Mouse (Mus musculus) liver (tissue): Measurements from ENCODE around the gene Efhd1.
A peak's percentile ranks its signal among the peaks of the same experiment; 100 is the strongest.

Experiments
- DNase-seq: peaks from one replicate; pipeline ENCODE4 v3.0.0-alpha.2; 2020; ENCODE audit warnings: mixed read lengths

Gene Efhd1

GRCm38 (mm10) chr1:87264134-87265006 is at the start of gene Efhd1:
Gene Efhd1, plus strand, starts transcription at chr1:87264363.
- peak; percentile 24 for DNase-seq

- DNase-seq = no peak
Observed at GRCm38 (mm10) chr1:87214748-87215147, 49.4 kb upstream of the Efhd1 start.

- DNase-seq = no peak
Observed at GRCm38 (mm10) chr1:87217938-87218337, 46.2 kb upstream of the Efhd1 start.

- no peak for DNase-seq
Observed at GRCm38 (mm10) chr1:87225739-87226138, 38.4 kb upstream of the Efhd1 start.

DNA sequence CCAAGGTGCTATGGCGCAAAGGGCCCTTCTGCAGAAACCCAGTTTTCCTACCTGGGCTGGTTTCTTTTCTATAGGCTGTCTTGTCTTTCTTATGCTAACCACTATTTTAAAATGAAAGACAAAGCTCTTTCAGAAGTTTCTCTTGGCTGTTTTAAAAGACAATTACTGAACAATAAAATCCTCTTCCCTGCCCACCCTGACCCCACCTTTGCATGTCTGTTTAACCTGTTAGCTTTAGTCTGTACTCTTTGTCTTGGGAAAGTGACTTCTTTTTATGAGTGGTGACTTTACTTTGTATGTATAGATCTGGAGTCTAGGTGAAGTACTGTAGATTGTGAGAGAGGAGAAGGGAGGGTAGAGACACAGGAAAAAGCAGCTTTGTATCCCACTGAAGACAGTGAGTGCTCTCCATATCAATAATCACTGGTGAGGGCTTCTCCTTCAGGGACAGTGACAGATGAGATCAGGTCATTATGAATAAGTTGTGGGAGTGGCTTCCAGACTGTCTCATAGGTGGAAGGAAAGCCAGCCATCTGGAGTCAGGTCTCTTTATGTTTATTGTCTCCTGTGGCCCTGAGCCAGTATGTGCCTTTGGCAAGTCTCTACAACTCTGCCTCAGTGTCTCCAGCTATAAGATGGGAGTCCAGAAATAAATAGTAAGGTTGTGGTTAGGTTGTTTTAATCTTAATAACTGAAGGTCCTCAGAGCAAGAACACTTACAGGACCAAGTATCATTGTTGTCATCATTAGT is 37.6 kb upstream of the Efhd1 start:
- DNase-seq = no peak

DNA sequence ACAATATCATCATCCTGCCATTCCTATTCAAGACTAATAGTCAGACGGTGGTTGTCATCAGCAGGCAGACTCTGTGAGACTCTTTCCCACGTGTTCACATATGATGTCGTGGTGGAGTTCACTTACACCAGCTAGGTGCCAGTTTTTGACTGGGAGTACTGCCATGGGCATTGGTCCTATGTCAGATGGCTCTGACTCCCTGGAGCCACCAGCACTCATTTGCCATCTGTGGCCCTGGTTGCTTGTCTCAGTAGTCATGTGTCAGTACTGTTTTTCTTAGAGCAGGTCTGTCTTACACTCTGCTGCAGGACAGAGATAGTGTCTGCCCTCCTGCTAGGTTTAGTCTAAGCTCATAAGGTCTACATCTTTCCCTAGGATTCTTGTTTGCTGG is 37.0 kb upstream of the Efhd1 start:
- DNase-seq = no peak

GRCm38 (mm10) chr1:87230606-87231005 is 33.6 kb upstream of the Efhd1 start:
- no peak for DNase-seq

- DNase-seq = no peak
Observed at GRCm38 (mm10) chr1:87232197-87232596, 32.0 kb upstream of the Efhd1 start.

DNA sequence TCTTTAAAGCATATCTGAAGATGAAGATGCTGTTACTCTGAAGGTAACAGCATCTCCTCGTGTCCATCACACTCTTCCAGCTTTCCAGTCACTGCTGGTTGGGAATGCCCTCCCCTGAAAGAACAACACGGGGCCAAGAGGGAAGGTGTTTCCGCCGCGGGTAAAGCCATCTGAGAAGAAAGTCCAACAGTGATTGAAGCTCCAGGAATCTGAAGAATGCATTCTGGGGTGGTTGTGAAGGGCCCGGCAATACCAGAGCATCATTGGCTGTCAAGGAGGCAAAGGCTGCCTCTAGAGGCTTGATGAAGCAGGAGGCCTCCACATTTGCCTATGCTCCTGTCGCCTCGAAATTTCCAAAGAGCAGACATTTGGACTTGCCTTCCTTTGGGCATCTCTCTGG is 25.1 kb upstream of the Efhd1 start:
- no peak for DNase-seq

DNA sequence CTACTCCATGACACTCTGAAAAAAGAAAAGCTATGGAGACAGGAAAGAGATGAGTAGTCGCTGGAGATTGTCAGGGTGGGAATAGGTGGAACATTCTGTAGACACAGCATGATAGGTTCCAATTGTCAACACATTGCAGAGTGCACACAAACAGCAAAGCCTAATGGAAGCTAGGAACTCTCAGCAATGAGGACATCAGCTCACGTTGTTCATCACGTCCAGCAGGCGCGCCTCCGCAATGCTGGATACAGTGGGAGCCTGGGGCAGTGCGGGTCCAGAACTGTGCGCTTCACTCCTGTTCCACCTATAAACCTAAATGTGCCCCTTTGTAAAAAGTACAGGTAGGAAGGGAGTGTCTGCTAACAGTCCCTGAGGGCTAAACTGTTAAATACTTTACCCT is 21.1 kb upstream of the Efhd1 start:
- DNase-seq = no peak

- peak; percentile 20 for DNase-seq
Observed at GRCm38 (mm10) chr1:87245430-87245829, 18.7 kb upstream of the Efhd1 start.

GRCm38 (mm10) chr1:87245929-87246815 is 18.0 kb upstream of the Efhd1 start:
- DNase-seq = peak; percentile 80

DNA sequence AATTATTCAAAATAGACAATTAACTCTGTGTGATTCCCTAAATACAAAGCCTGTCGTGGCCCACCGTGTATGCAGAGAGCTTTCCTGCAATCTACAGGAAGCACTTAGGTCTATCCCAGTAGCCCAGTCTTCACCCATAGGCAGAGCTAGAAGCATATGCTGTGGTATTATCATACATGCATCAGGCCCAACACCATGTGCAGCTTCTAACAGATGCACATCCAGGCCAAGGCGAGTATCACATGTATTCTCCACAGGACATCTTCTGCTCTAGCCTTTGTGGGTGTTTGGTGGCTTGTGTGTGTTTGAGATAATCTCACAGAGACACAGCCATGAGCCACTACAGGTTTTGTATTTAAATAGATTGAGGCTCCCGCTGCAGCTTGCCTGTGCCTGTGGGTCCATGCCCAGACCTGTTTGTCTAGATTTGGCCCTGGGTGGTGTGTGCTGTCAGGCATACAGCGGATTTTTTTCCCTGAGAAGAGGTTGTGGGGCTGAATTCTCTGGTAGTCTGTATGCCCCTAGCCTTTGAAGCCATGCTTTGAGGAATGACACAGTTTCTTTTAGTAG is 12.0 kb upstream of the Efhd1 start:
- peak; percentile 15 for DNase-seq

GRCm38 (mm10) chr1:87255173-87255572 is 9.0 kb upstream of the Efhd1 start:
- no peak for DNase-seq

DNA sequence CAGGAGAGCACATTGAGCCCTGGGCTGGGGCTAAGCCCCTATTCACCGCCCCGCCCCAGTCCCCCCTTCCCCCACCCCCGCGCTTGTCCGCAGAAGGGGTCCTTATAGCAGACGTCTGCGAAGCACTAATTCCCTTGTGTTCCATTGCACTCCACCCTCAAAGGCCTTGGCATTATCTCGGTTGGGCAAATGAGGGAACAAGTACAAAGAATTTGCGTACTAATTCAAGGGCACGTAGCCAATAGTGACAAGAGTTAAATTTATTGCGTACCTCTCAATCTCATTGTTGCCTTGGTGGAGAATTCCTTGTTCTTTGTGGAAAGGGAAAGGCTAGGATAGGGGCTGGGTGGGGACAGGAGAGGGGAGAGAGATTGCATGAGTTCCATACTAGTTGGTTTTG is 6.5 kb upstream of the Efhd1 start:
- DNase-seq = no peak

DNA sequence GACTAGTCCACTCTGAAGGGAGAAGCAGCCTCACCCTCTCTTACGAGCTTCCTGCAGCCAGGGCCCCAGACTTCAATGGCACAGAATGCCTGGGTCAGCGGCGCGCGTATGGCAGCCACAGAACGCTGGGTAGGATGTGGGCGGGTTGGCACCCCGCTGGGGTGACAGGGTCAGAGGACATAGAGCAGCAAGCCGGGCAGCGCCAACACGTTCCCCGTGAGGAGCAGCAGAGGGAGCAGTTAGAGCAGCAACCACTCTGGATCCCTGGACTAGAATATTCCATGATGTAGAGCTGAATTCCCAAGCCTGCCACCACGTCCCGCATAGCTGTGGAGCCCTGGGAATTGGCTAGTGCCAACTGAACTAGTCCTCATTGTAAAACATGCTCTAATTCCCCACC is 5.7 kb upstream of the Efhd1 start:
- no peak for DNase-seq

GRCm38 (mm10) chr1:87259316-87259715 is 4.8 kb upstream of the Efhd1 start:
- no peak for DNase-seq

DNA sequence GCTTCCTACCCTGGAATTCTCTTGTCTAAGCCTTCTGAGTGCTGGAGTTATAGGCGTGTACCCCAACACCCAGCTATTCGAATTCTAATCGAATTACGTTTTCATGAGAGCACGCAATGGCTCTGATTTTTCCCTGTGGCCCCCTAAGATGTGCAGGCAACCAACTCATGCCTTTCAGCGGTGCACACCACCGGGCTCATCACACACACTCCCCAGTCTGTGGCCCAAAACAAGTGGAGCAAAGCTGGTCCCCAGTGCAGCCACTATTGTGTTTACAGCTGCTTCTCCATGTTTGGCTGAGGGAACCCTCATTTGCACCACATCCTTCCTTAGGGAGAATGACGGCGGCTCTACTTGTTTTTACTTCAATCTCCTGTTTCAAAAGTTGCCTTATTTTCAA is 906 bp upstream of the Efhd1 start:
- no peak for DNase-seq

DNA sequence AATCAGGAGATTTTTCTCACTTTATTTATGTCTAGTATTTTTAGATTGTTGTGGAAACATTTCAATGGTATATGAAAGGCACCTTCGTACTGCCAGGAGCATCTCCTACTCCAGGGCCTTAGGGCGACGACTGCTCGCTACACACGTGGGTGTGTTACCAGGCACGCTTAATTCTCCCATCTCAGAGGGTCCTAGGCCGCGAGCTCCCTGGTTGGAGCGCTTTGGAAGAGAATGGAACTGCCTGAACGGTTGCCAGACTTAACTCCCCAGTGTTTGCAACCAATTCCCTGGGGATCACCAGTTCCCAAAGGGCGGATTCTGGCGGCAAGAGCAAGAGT is 398 bp upstream of the Efhd1 start:
- DNase-seq = no peak

DNA sequence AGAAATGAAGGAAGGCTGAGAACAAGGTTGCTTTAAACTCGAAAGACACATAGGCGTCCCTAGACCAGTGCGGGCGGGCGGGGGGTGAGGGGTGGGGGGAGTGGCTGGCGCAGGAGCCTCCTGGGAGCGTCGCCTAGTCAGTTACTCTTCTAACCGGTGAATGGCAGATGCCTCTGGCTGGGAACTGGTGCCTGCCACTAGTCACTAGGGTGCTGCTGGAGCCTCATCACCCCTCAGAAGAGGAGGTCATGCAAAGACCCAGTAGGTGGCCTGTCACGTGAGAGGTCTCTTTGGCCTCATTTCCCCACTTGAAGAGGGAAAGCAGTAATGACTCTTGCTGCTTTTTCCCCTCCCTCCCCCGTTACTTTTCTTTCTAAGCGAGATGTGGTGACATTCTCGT is 1.0 kb downstream of the Efhd1 start:
- DNase-seq = no peak

DNA sequence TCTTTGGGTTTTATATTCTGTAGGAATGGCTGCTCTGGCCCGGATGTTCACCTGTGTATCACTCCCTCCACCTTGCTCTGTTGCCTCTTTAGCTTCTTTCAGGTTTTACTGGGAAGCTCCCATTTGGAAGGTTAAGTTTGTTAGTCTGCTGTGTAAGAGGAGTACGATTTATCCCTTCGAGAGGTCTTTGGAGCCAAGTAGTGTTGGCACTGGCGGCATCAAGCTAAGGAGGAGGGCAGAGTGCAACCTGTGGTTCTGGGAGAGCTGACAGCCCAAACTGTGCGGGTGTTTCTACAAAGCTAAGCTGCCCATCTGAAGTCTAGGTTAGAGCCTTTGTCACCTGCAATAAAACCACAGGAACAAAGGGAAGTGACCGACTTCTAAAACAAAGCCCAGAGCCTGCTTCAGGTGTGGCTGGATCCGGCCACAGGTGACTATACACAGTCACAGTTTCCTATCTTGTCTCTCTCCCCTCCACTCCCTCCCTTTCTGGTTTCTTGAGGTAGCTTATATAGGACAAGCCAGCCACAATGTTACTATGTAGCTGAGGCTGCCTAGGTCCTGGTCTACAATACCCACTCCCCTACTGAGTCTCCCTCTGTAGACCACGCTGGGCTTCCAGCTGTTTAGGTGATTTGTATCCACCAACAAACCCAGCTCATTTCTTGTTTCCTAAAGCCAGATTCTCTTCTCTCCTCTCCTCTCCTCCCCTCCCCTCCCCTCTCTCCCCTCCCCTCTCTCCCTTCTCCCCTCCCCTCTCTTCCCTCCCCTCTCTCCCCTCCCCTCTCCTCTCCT is 2.3 kb downstream of the Efhd1 start:
- DNase-seq = no peak

- DNase-seq = no peak
Observed at GRCm38 (mm10) chr1:87270204-87270603, 6.0 kb downstream of the Efhd1 start.
